Mouse (Mus musculus): ENCODE results near the gene Fmo2.

DNA sequence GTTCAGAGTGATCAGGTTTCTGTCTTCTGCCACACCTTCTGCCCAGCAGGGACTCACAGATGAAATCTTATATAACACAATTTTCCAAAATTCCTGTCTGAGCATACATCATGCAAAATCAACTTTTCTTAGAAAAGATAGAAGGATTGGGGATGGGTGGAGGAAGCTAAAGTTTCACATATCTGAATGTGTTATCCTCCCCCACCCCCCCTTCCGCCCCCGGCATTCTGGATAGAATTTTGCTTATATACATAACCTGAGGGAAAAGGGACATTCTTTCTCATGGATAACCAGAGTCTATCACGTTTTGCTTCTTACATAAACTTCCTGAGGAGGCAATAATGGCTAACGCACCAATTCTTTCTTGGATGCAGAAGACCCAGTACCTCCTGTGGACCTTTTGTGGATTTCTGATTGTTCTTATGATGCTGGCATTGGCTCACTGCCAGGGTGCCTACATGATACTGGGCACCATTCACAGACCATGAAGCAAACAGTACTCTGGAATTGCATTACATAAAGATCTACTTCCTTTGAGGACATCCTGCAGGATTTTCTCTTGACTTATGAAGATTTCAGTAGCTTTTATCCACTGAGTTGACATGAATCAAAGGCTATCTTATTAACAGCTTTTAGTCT is 36.0 kb upstream of the Fmo2 start:
- TF ChIP-seq CTCF (IDR thresholded peaks at IDR 0.05; ENCODE audit: control insufficient read depth, insufficient read depth, insufficient read length) (no peak), CEBPB (IDR thresholded peaks at IDR 0.05; ENCODE audit: low read depth) (no peak), MAX (IDR thresholded peaks at IDR 0.05) (no peak), USF1 (IDR thresholded peaks at IDR 0.05; ENCODE audit: low read depth) (no peak)
